Mouse (Mus musculus): ENCODE measurements around the gene Dcdc2a. TPM values are rescaled to one million over a fixed set of nuclear protein-coding genes. Genes with fewer than 3 reads are reported as not detected.

Gene Dcdc2a
- under 1 TPM in 1 of 2 experiments, not detected in 1; 0.16 TPM for polyA plus RNA-seq (2017; shearing (Covaris generic))

DNA sequence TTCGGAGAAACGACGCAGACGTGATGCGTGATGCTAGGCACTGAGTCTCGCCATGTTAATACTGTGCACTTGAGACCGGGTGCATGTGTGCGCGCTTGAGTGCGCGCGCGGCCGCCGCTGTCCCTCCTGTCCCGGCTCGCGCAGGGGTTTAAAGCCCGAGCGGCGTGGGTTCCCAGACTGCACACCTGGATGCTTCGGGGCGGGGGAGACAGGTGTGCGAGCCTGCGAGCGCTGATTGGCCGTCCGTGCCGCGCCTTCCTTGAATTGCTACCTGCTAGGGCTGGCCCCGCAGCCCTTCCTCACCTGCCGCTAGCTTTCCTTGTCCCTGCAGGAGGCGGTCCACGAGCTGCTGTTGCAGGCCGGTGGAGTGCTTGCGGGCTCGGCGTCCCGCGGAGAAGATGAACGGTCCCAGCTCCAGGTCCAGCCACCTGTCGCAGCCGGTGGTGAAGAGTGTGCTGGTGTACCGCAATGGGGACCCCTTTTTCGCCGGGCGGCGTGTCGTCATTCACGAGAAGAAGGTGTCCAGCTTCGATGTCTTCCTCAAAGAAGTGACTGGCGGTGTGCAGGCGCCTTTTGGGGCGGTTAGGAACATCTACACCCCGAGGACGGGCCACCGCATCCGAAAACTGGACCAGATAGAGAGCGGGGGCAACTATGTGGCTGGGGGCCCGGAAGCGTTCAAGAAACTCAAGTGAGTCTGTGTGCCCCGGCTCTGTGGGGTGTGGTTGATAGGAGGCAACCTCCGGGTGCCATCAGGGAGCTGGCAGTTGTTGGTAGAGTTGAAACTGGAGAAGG, at the start of gene Dcdc2a:
Dcdc2a (plus strand) TSS at position 132 of the 795 bp plus-strand sequence.

DNA sequence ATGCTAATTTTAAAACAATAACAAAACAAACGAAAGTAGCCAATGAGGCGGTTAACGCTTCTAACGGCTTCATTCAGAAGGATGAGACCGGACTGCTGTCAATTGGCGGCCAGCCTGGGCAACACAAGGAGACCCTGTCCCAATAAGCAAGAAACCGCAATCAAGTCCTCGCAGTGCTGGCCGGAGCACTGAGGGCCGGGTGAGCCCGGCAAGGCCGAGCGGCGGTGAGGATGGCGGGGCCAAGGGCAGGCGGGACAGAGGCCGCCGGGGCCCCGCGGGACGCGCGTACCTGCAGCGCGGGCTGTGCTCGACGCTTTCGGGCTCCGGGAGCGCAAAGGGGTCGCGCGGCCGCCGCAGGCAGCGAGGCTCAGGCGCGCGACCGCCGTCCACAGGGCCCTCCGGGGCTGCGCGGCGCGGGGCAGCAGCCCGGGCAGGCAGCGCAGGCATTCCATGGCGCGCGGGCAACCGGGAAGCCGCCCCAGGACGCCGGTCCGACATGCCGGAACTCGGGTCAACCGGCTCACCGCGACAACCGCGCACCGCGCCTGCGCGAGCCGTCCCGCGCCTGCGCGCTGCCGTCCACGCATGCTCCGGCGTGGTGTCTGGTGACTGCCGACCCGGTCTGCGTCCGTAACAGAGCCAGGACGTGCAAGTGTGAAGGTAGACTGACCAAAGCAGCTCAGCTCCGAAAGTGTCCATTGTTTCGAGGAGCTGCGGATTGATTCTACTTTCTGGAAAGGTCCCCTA, 35.8 kb upstream of the Dcdc2a start, which contains the start of gene Mrs2:
Mrs2 (minus strand) TSS at position 587 of the 747 bp plus-strand sequence.

Other genes starting within 250 kb of the Dcdc2a start
- gene Acot13, start 224.5 kb upstream of the Dcdc2a start, polyA plus RNA-seq (2017; shearing (Covaris generic)), result 10 to 100 TPM; 75.2 to 90.5 TPM
- 10 to 100 TPM; 48.1 to 63.8 TPM for gene Tdp2, start 224.3 kb upstream of the Dcdc2a start, polyA plus RNA-seq (2017; shearing (Covaris generic))
- 1 to 10 TPM in 1 of 2 experiments, under 1 TPM in 1; 0.64 to 2.9 TPM for gene D130043K22Rik, start 210.9 kb upstream of the Dcdc2a start, polyA plus RNA-seq (2017; shearing (Covaris generic))
- 1 to 10 TPM in 1 of 2 experiments, under 1 TPM in 1; 0.72 to 1.3 TPM for gene Aldh5a1, start 118.3 kb upstream of the Dcdc2a start, polyA plus RNA-seq (2017; shearing (Covaris generic))
- gene Gpld1, start 112.9 kb upstream of the Dcdc2a start, polyA plus RNA-seq (2017; shearing (Covaris generic)), result 1 to 10 TPM; 5.8 to 8.3 TPM
- 10 to 100 TPM; 24.4 to 32.0 TPM for gene Mrs2, start 35.6 kb upstream of the Dcdc2a start, polyA plus RNA-seq (2017; shearing (Covaris generic))
- not detected for gene Nrsn1, start 214.5 kb downstream of the Dcdc2a start, polyA plus RNA-seq (2017; shearing (Covaris generic))

Measured in activated CD4-positive, CD25-positive, alpha-beta regulatory T cell (primary cell).